Mouse (Mus musculus): ENCODE results near the gene Scyl1. TPM values are rescaled to one million over a fixed set of nuclear protein-coding genes. Genes with fewer than 3 reads are reported as not detected.

The Scyl1 gene
- polyA plus RNA-seq, 1 experiment = 52.5 TPM

GRCm38 (mm10) chr19:5802011-5802786 lies 31.0 kb upstream of the Scyl1 start:
- H3K27me3 ChIP-seq (ENCODE audit: control insufficient read depth, insufficient read depth, low read length) = no peaks in the 10 kb centered on the region
- peak; percentile 100 for TF ChIP-seq POLR2A (IDR thresholded peaks at IDR 0.05; ENCODE audit: low read depth, low read length)
- no peak for TF ChIP-seq CTCF (IDR thresholded peaks at IDR 0.05; ENCODE audit: extremely low read depth, insufficient read length, insufficient replicate concordance, low read depth, low read length)
- peak overlapping the region; percentile 71 for H3K4me3 ChIP-seq (ENCODE audit: low read depth, low read length)
- peaks cover 8% of the 10 kb centered on the region for H3K4me1 ChIP-seq (ENCODE audit: control insufficient read depth, insufficient read depth, insufficient read length, low read length)
- peak overlapping the region; percentile 100 for H3K27ac ChIP-seq (ENCODE audit: insufficient read depth, low read depth, low read length)
- H3K36me3 ChIP-seq (ENCODE audit: control insufficient read depth, insufficient read depth, low read length) = peaks cover 32% of the 10 kb centered on the region
- under 1% methylated on average over 25 of the region's 25 CpGs for WGBS

GRCm38 (mm10) chr19:5801432-5801964 lies 30.3 kb upstream of the Scyl1 start:
- peaks cover 8% of the 10 kb centered on the region for H3K4me1 ChIP-seq (ENCODE audit: control insufficient read depth, insufficient read depth, insufficient read length, low read length)
- H3K27ac ChIP-seq (ENCODE audit: insufficient read depth, low read depth, low read length) = peak overlapping the region; percentile 87
- peaks cover 39% of the 10 kb centered on the region for H3K36me3 ChIP-seq (ENCODE audit: control insufficient read depth, insufficient read depth, low read length)
- no peaks in the 10 kb centered on the region for H3K27me3 ChIP-seq (ENCODE audit: control insufficient read depth, insufficient read depth, low read length)
- 2% methylated on average over 3 of the region's 3 CpGs for WGBS
- TF ChIP-seq CTCF (IDR thresholded peaks at IDR 0.05; ENCODE audit: extremely low read depth, insufficient read length, insufficient replicate concordance, low read depth, low read length) (no peak), POLR2A (IDR thresholded peaks at IDR 0.05; ENCODE audit: low read depth, low read length) (no peak)
- H3K4me3 ChIP-seq (ENCODE audit: low read depth, low read length) = peak overlapping the region; percentile 78

GRCm38 (mm10) chr19:5800632-5801431 lies 29.6 kb upstream of the Scyl1 start:
- Histone ChIP-seq H3K27ac (ENCODE audit: insufficient read depth, low read depth, low read length) (peak overlapping the region; percentile 60), H3K4me1 (ENCODE audit: control insufficient read depth, insufficient read depth, insufficient read length, low read length) (peaks cover 2% of the 10 kb centered on the region), H3K36me3 (ENCODE audit: control insufficient read depth, insufficient read depth, low read length) (peaks cover 45% of the 10 kb centered on the region), H3K27me3 (ENCODE audit: control insufficient read depth, insufficient read depth, low read length) (no peaks in the 10 kb centered on the region), H3K4me3 (ENCODE audit: low read depth, low read length) (peak overlapping the region; percentile 78)
- WGBS = 1% methylated on average over 19 of the region's 19 CpGs
- 0 out of 2 replicates have a peak, but pooled peaks have one; percentile 37 for TF ChIP-seq POLR2A (IDR thresholded peaks at IDR 0.05; ENCODE audit: low read depth, low read length)
- no peak for TF ChIP-seq CTCF (IDR thresholded peaks at IDR 0.05; ENCODE audit: extremely low read depth, insufficient read length, insufficient replicate concordance, low read depth, low read length)

- H3K36me3 ChIP-seq (ENCODE audit: control insufficient read depth, insufficient read depth, low read length) = peaks cover 50% of the 10 kb centered on the region
- H3K27ac ChIP-seq (ENCODE audit: insufficient read depth, low read depth, low read length) = peak overlapping the region; percentile 60
- H3K27me3 ChIP-seq (ENCODE audit: control insufficient read depth, insufficient read depth, low read length) = no peaks in the 10 kb centered on the region
- H3K4me1 ChIP-seq (ENCODE audit: control insufficient read depth, insufficient read depth, insufficient read length, low read length) = peaks cover 1% of the 10 kb centered on the region
- no peak for TF ChIP-seq CTCF (IDR thresholded peaks at IDR 0.05; ENCODE audit: extremely low read depth, insufficient read length, insufficient replicate concordance, low read depth, low read length)
- no peak for TF ChIP-seq POLR2A (IDR thresholded peaks at IDR 0.05; ENCODE audit: low read depth, low read length)
- 0% methylated on average over 2 of the region's 2 CpGs for WGBS
- H3K4me3 ChIP-seq (ENCODE audit: low read depth, low read length) = peak overlapping the region; percentile 78
Observed at GRCm38 (mm10) chr19:5800350-5800631, 29.1 kb upstream of the Scyl1 start.

- no peak for TF ChIP-seq POLR2A (IDR thresholded peaks at IDR 0.05; ENCODE audit: low read depth, low read length)
- TF ChIP-seq CTCF (IDR thresholded peaks at IDR 0.05; ENCODE audit: extremely low read depth, insufficient read length, insufficient replicate concordance, low read depth, low read length) = no peak
- Histone ChIP-seq H3K4me3 (ENCODE audit: low read depth, low read length) (peak overlapping the region; percentile 78), H3K27me3 (ENCODE audit: control insufficient read depth, insufficient read depth, low read length) (no peaks in the 10 kb centered on the region), H3K4me1 (ENCODE audit: control insufficient read depth, insufficient read depth, insufficient read length, low read length) (peaks cover 1% of the 10 kb centered on the region), H3K27ac (ENCODE audit: insufficient read depth, low read depth, low read length) (peak overlapping the region; percentile 60), H3K36me3 (ENCODE audit: control insufficient read depth, insufficient read depth, low read length) (peaks cover 51% of the 10 kb centered on the region)
- WGBS = under 1% methylated on average over 10 of the region's 10 CpGs
Observed at GRCm38 (mm10) chr19:5799566-5800349, 28.5 kb upstream of the Scyl1 start.

- peaks cover under 1% of the 10 kb centered on the region for H3K4me1 ChIP-seq (ENCODE audit: control insufficient read depth, insufficient read depth, insufficient read length, low read length)
- peak overlapping the region; percentile 69 for H3K4me3 ChIP-seq (ENCODE audit: low read depth, low read length)
- TF ChIP-seq POLR2A (IDR thresholded peaks at IDR 0.05; ENCODE audit: low read depth, low read length) = no peak
- TF ChIP-seq CTCF (IDR thresholded peaks at IDR 0.05; ENCODE audit: extremely low read depth, insufficient read length, insufficient replicate concordance, low read depth, low read length) = no peak
- under 1% methylated on average over 7 of the region's 7 CpGs for WGBS
- H3K27ac ChIP-seq (ENCODE audit: insufficient read depth, low read depth, low read length) = 0 out of 2 replicates have a peak overlapping the region, but pooled peaks have one; percentile 3
- no peaks in the 10 kb centered on the region for H3K27me3 ChIP-seq (ENCODE audit: control insufficient read depth, insufficient read depth, low read length)
- peaks cover 51% of the 10 kb centered on the region for H3K36me3 ChIP-seq (ENCODE audit: control insufficient read depth, insufficient read depth, low read length)
Observed at GRCm38 (mm10) chr19:5798700-5799479, 27.7 kb upstream of the Scyl1 start.

Data from small intestine, adult 2 months (tissue).